16 mouse cellular contexts compared by ENCODE assay signal in genomic region chr8:111754736-111755135, GRCm38 (mm10). TPM values are rescaled to one million over a fixed set of nuclear protein-coding genes. Genes with fewer than 3 reads are reported as not detected.
"Had no signal": no experiment of that assay in that cellular context is flagged by ENCODE, and none has a peak within 500 bp of the region (broad histone marks: within the 10 kb centered on the region; RNA-seq: fewer than 3 reads in every experiment).

No protein-coding gene starts in this region.

- H3K27ac ChIP-seq: macrophage; midbrain, embryonic 13.5 days; midbrain, embryonic 15.5 days; neural tube, embryonic 12.5 days; stomach, embryonic 15.5 days; stomach, postnatal 0 days had no signal

- DNase-seq: lung, postnatal 14 days; lung, postnatal 36 days; right cerebral cortex, postnatal 14 days; thymus, adult 2 months; thymus, postnatal 25 days; thymus, postnatal 4 days had no signal

- H3K4me3 ChIP-seq: megakaryocyte, embryonic 14.5 days; midbrain, embryonic 13.5 days; midbrain, embryonic 15.5 days; neural tube, embryonic 12.5 days; stomach, embryonic 15.5 days had no signal

- H3K4me2 ChIP-seq: lung, embryonic 14.5 days; midbrain, embryonic 11.5 days; midbrain, embryonic 13.5 days; midbrain, embryonic 15.5 days; neural tube, embryonic 12.5 days; stomach, embryonic 15.5 days had no signal

- ATAC-seq: midbrain, embryonic 13.5 days; midbrain, embryonic 15.5 days had no signal

- H3K27me3 ChIP-seq: midbrain, embryonic 13.5 days; midbrain, embryonic 15.5 days; neural tube, embryonic 12.5 days; stomach, embryonic 15.5 days had no signal

- H3K4me1 ChIP-seq: midbrain, embryonic 13.5 days; midbrain, embryonic 15.5 days had no signal

- H3K36me3 ChIP-seq: midbrain, embryonic 13.5 days; midbrain, embryonic 15.5 days; neural tube, embryonic 12.5 days; stomach, embryonic 15.5 days had no signal

- H3K9me3 ChIP-seq: midbrain, embryonic 13.5 days; midbrain, embryonic 15.5 days; neural tube, embryonic 12.5 days; stomach, embryonic 15.5 days had no signal

- H3K9ac ChIP-seq: lung, embryonic 14.5 days; midbrain, embryonic 13.5 days; midbrain, embryonic 15.5 days; neural tube, embryonic 12.5 days; stomach, embryonic 15.5 days had no signal

RNA-seq across cellular contexts. Expression of gene Bcar1, which starts 11.1 kb away (rescaled TPM):
- total RNA-seq: monocyte, adult 5-6 weeks had no signal
